Mouse (Mus musculus) thymus, postnatal 25 days (tissue): ENCODE measurements around the gene Cdc27.
"Not testable (repeated sequence)": the region's sequence is repeated elsewhere in the genome, so short reads cannot be mapped to it uniquely, and the experiment has no call there.

Experiments used
- DNase-seq: peaks from one replicate; pipeline ENCODE4 v3.0.0; 2022

Cdc27 gene

GRCm38 (mm10) chr11:104568326-104568725 lies 17.9 kb upstream of the Cdc27 start:
- no peak for DNase-seq

- no peak for DNase-seq
Measured at GRCm38 (mm10) chr11:104567736-104568135, 17.3 kb upstream of the Cdc27 start.

GRCm38 (mm10) chr11:104566796-104567195 lies 16.4 kb upstream of the Cdc27 start:
- no peak for DNase-seq

DNA sequence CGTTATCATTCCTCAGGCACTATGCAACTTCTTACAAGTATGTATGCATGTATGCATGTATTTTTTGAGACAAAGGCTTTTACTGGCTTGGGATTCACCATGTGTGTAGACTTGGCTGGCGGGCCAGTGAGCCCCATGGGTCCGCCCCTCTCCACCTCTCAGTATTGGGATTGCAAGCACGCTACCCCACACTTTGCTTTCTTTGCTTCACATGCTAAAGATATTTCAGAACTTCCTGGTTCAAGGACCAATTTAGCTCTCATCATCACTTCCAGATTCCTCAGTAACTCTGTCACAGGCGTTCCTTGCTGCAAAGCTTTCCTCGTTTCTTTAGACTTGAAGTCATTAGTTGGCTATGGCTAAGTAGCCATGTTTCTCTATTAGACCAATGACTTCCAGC lies 15.7 kb upstream of the Cdc27 start:
- DNase-seq: no peak

- no peak for DNase-seq
Measured at GRCm38 (mm10) chr11:104565172-104565571, 14.8 kb upstream of the Cdc27 start.

GRCm38 (mm10) chr11:104563496-104563895 lies 13.1 kb upstream of the Cdc27 start:
- no peak for DNase-seq

- DNase-seq: no peak
Measured at GRCm38 (mm10) chr11:104560971-104561370, 10.6 kb upstream of the Cdc27 start.

- DNase-seq: no peak
Measured at GRCm38 (mm10) chr11:104558651-104559403, 8.4 kb upstream of the Cdc27 start.

- no peak for DNase-seq
Measured at GRCm38 (mm10) chr11:104558065-104558464, 7.6 kb upstream of the Cdc27 start.

DNA sequence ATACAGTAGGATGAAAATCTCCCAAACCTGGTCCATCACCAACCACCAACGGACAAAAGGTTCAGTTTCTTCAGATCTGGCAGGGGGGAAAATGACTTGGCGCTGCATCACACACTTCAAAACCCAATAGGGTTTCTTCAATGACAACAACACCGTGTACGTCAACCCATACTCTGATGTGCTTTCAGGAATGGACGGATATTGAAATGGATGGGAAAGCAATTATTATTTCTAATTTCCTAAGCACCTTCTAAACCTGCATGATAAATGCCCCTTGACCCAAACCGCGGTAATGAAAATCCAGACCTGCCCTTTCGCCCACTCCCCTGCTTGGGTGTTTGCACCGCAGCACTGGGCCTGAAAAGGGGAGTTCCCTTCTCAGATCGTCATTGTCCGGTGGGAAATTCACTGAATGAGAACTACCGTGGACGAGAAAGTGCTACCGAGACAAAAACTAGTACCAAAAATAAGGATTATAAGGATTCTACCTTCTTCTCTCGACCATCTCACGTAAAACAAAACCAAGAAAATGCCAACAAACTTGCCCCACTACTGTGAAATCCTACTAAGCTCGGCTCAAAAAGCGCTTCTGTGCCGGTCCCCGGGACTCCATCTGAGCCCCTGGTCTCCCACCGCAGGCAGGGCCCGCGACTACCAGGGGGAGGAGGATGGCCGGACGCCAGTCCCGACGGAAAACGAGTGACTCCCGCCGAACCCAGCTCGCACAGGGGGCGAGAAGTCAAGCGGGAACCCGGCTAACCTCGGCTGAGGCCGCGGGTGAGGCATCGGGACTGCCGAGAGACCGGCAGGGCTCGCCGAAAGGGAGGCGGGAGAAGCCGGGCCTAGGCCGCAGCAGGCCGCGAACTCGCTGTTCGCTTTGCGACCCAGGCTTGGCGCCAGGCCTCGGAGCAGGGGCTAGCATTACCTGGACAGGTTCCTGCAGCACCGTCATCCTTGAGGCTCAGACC lies 698 bp downstream of the Cdc27 start:
- peak; percentile 30 for DNase-seq

- no peak for DNase-seq
Measured at GRCm38 (mm10) chr11:104547502-104547901, 2.9 kb downstream of the Cdc27 start.

DNA sequence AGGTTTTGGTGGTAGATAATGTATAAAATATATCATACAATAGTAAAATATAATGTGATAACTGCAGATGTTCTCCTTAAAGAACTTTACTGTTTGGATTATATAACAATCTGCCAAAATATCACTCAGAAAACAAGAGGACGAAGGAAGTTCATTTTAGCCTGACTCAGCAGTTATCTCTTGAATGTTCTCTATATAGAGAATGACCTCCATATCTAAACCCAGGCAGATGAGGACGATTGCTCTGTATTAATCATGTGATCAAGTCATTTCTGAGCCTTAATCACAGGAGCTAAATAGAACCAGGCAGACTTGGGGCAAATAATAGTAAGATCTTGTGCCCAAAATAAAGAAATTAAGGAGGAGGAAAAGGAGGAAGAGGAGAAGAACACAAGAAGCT lies 5.9 kb downstream of the Cdc27 start:
- no peak for DNase-seq

- not testable (repeated sequence) for DNase-seq
Measured at GRCm38 (mm10) chr11:104543337-104543736, 7.1 kb downstream of the Cdc27 start.

- DNase-seq: no peak
Measured at GRCm38 (mm10) chr11:104539811-104540210, 10.6 kb downstream of the Cdc27 start.

- no peak for DNase-seq
Measured at GRCm38 (mm10) chr11:104537945-104538555, 12.4 kb downstream of the Cdc27 start.

- no peak for DNase-seq
Measured at GRCm38 (mm10) chr11:104536843-104537242, 13.6 kb downstream of the Cdc27 start.

DNA sequence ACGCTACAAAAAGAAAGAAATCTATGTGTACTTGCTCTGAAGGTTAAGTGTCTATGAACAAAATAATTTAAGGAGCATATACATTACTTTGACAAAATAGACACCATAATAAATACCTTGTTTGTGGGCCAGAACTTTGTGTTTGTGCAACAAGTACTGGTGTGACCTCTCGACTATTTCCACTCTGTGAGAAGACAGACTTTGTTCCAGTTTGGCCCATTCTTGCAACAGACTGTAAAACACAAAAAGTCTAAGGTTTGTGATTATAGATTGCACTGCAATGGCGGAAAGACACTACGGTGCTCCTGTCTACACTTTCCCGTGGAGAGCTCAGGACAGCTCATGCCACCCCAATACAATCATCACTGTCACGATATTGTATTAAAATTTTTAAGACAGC lies 24.5 kb downstream of the Cdc27 start:
- no peak for DNase-seq

GRCm38 (mm10) chr11:104512436-104512835 lies 38.0 kb downstream of the Cdc27 start:
- DNase-seq: no peak

GRCm38 (mm10) chr11:104510606-104511005 lies 39.8 kb downstream of the Cdc27 start:
- peak; percentile 13 for DNase-seq

DNA sequence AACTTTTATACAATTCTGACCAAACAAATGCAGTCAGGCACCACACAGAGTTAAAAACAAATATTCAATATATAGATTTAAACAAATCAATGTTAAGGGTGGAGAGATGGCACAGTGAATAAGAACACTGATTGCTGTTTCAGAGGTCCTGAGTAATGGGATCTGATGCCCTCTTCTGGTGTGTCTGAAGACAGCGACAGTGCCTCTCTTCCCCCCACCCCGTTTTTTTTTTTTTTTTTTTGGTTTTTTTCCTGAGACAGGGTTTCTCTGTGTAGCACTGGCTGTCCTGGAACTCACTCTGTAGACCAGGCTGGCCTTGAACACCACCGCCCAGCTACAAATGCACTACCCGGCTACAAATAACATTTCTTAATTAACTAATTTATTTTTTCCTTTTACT lies 42.0 kb downstream of the Cdc27 start:
- DNase-seq: no peak

GRCm38 (mm10) chr11:104488292-104488691 lies 62.1 kb downstream of the Cdc27 start:
- DNase-seq: no peak

DNA sequence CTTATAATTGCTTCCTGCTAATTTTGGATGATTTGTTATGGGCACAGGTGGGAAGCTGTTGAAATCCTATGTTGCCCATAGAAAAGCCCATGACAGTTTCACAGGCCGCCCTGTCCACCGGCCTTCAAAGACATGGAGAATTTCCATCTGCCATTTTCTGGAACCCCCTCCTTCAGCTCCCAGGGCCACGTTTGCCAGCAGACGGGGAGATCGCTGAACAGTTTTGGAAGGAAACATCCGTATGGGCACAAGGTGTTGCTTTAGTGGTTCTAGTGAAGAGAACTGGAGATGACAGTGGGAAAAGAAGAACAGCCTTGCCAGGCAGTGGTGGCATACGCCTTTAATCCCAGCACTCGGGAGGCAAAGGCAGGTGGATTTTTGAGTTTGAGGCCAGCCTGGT lies 68.4 kb downstream of the Cdc27 start:
- no peak for DNase-seq

- no peak for DNase-seq
Measured at GRCm38 (mm10) chr11:104479505-104479904, 70.9 kb downstream of the Cdc27 start.
